Mouse (Mus musculus) stomach, embryonic 14.5 days (tissue): Measurements from ENCODE around the gene Kbtbd12. TPM values are rescaled to one million over a fixed set of nuclear protein-coding genes. Genes with fewer than 3 reads are reported as not detected.

Experiments
- ATAC-seq: fragments of 200-750 bp; cut with Nextera tagmentation; 2 replicates; pipeline ENCODE4 v1.8.0; 2017; ENCODE audit warnings: low read depth, moderate TSS enrichment; ENCODE audit not compliant: insufficient number of reproducible peaks, insufficient read depth, low FRiP score
- H3K27ac ChIP-seq: fragments of 300-500 bp; sonication (generic); 2 replicates; pipeline ENCODE4 v1.5.1; 2014; ENCODE audit warnings: mild to moderate bottlenecking, low read length, moderate library complexity, mixed read lengths
- H3K27me3 ChIP-seq: fragments of 300-500 bp; sonication (generic); 2 replicates; pipeline ENCODE4 v1.6.1; 2014; ENCODE audit warnings: low read length, control low read depth, mixed read lengths; ENCODE audit not compliant: control insufficient read depth, insufficient read depth
- H3K36me3 ChIP-seq: fragments of 300-500 bp; sonication (generic); 2 replicates; pipeline ENCODE4 v1.6.1; 2014; ENCODE audit warnings: mild to moderate bottlenecking, control low read depth, low read length, moderate library complexity, mixed read lengths; ENCODE audit not compliant: control insufficient read depth, insufficient read depth
- H3K4me1 ChIP-seq: fragments of 300-500 bp; sonication (generic); 2 replicates; pipeline ENCODE4 v1.6.1; 2014; ENCODE audit warnings: low read length, control low read depth, mixed read lengths; ENCODE audit not compliant: control insufficient read depth, insufficient read depth
- H3K4me2 ChIP-seq: fragments of 300-500 bp; sonication (generic); replicated peaks from 2 replicates; pipeline ENCODE4 v1.6.1; 2014; ENCODE audit warnings: low read depth, low read length, control low read depth
- H3K4me3 ChIP-seq: fragments of 300-500 bp; sonication (generic); 2 replicates; pipeline ENCODE4 v1.5.1; 2014; ENCODE audit warnings: low read depth, low read length, control low read depth
- H3K9ac ChIP-seq: fragments of 300-500 bp; sonication (generic); replicated peaks from 2 replicates; pipeline ENCODE4 v1.6.1; 2014; ENCODE audit warnings: low read depth, mild to moderate bottlenecking, control low read depth, low read length, moderate library complexity, mixed read lengths
- H3K9me3 ChIP-seq: fragments of 300-500 bp; sonication (generic); 2 replicates; pipeline ENCODE4 v1.6.1; 2016; ENCODE audit warnings: low read depth, low read length, control low read depth; ENCODE audit not compliant: control insufficient read depth
- WGBS: fragments of 180-500 bp; shearing (Covaris S2); extraction: QIAGEN DNeasy Blood & Tissue Kit; methylation state at CpG from one replicate; pipeline ENCODE4 v1.1.7; 2014; 5-methylcytosine and 5-hydroxymethylcytosine counted together
- polyA plus RNA-seq: library from polyadenylated mRNA; unstranded; fragments of >200 nt; fragmentation: Nextera tagmentation; extraction: Ambion mirVana; gene quantifications from 2 replicates; pipeline ENCODE4 v1.2.1, GENCODE M21; 2014

Kbtbd12 gene
- polyA plus RNA-seq, 1 experiment from 2014 or later = not detected

DNA sequence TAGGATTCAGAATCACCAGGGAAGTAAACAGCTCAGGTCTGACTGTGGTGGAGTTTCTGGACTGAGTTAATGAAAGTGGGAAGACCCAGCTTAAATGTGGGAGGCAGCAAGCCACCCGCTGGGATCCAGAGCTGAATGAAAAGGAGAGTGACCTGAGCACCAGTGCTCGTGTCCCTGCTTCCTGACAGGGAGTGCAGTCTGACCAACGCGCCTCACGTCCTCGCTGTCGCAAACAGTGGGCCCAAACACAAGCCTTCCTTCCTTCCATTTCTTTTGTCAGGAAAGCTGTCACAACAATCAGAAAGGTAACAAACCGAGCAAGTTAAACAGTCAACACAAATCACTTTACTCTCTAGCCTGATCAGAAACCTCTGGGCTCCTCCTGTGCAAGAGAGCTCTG lies 121.8 kb downstream of the Kbtbd12 start:
- Histone ChIP-seq H3K36me3 (peaks cover 47% of the 10 kb centered on the region), H3K4me1 (peaks cover 5% of the 10 kb centered on the region; the same call in 1 of the 2 replicates), H3K27me3 (no peaks in the 10 kb centered on the region), H3K9ac (no peak overlapping the region), H3K27ac (no peak overlapping the region), H3K4me2 (no peak overlapping the region), H3K4me3 (no peak overlapping the region), H3K9me3 (no peaks in the 10 kb centered on the region)
- WGBS = 86% methylated on average over 8 of the region's 8 CpGs
- ATAC-seq = no peak

DNA sequence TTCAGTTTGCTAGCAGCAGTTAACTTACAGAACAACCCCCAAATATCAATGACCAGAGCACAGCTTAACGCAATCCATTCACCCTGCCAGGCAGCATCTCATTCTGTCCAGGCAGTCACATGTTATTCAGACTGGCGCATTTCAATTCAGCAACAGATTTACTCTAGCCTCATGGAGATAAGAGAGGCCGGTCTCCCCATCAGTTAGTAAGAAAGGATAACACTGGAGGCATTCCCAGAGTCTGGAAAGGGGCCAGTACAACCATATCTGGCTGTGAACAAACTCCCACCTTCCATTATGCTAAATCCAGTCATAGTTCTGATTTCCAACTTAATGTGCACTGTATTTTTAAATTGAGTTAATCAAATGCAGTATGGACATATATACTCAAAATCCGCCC lies 123.2 kb downstream of the Kbtbd12 start:
- H3K4me3 ChIP-seq = no peak overlapping the region
- no peak overlapping the region for H3K27ac ChIP-seq
- no peak overlapping the region for H3K9ac ChIP-seq
- no peak for ATAC-seq
- no peak overlapping the region for H3K4me2 ChIP-seq
- peaks cover 62% of the 10 kb centered on the region for H3K36me3 ChIP-seq
- no peaks in the 10 kb centered on the region for H3K9me3 ChIP-seq
- H3K27me3 ChIP-seq = no peaks in the 10 kb centered on the region
- WGBS = 80% methylated on average over 4 of the region's 4 CpGs
- H3K4me1 ChIP-seq = peaks cover 5% of the 10 kb centered on the region; the same call in 1 of the 2 replicates

DNA sequence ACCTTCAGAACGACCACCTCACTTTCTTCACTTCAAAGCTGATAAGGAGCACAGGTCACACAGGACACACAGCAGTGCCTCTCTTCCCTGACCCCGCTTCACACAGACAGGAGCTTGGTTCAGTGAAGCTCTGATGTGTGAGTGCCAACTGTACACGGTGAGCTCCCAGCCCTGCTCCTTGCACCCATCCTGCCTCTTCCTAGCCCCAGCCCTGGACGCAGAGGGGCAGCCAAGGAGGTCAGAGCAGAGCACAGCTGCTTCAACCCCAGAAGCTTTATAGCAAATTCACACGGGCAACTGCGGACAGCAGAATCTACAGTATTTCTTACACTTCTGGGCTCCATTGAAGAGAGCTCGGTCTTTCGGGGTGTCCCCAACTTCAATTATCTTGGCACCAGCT lies 123.8 kb downstream of the Kbtbd12 start:
- Histone ChIP-seq H3K4me2 (no peak overlapping the region), H3K4me1 (peaks cover 5% of the 10 kb centered on the region; the same call in 1 of the 2 replicates), H3K27me3 (no peaks in the 10 kb centered on the region), H3K4me3 (no peak overlapping the region), H3K36me3 (peaks cover 64% of the 10 kb centered on the region), H3K9me3 (no peaks in the 10 kb centered on the region), H3K27ac (no peak overlapping the region), H3K9ac (no peak overlapping the region)
- WGBS = 90% methylated on average over 8 of the region's 8 CpGs
- ATAC-seq = no peak

DNA sequence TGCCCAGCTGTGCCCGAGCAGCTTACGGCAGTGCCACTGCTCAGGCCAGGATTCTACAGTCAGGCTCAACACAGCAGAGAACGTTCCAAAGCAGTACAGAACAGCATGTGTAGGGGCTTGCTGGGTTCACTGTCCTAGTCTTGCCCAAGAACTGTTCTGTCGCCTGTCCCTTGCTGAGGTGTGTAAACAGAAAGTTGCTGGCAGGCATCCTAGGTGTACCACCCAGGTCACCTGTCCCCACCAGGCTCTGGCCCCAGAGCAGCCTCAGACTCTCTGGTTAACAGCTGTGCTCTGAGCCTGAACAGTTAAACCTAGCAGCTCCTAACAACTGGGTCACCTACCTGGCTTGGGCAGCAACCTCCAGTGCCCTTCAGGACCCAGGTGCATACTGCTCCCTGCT lies 134.7 kb downstream of the Kbtbd12 start:
- peaks cover 51% of the 10 kb centered on the region for H3K36me3 ChIP-seq
- no peak overlapping the region for H3K27ac ChIP-seq
- H3K9ac ChIP-seq = no peak overlapping the region
- H3K27me3 ChIP-seq = no peaks in the 10 kb centered on the region
- 0 out of 2 replicates have a peak, but pooled peaks cover 3% of the 10 kb centered on the region for H3K4me1 ChIP-seq
- no peak overlapping the region for H3K4me2 ChIP-seq
- H3K4me3 ChIP-seq = no peak overlapping the region
- ATAC-seq = no peak
- 89% methylated on average over 4 of the region's 4 CpGs for WGBS
- H3K9me3 ChIP-seq = no peaks in the 10 kb centered on the region

DNA sequence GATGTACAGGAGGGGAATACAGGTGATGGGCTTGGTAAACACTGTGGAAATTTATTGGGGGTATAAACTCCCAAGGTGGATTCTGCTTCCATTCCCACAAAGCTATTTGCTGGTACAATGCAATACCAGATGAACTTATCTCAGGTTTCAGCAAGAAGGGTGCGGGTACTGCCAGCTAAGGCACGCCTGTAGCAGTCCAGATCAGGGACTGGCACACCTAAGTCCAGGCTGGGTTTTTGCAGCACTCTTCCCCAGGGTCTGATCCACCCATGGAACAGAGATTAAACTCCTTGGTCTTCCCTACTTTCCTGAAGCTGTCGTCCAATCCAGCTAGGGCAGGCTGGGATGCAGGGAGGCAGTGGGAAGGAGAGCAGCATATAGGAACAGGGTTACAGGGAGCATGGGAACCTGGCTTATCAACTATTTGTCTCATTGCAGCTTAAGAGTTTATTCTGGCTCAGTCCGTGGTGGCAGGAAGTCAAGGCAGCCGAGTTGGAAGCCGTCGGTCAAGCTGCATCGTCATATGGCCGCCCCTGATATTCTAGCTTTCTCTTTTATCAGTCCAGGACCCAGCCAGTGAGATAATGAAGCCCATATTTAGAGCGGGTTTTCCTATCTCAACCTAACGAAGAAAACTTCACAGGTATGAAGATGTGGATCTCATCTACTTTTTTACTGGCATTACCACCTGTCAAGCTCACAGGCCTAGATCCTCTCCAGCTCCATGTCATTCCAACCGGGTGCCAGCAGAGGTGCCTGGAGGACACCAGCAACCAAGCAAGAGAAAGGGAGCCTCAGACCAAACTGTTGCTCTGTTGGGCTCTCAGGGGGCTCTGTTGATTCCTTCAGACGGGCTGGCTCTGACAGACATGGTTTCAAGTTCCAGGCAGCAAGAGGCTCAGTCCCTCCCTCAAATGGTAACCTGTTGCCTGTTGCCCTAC lies 135.4 kb downstream of the Kbtbd12 start:
- 71% methylated on average over 13 of the region's 13 CpGs for whole genome bisulfite sequencing
- Histone ChIP-seq H3K4me3 (no peak overlapping the region), H3K36me3 (peaks cover 46% of the 10 kb centered on the region), H3K4me2 (no peak overlapping the region), H3K9ac (no peak overlapping the region), H3K27ac (no peak overlapping the region), H3K27me3 (no peaks in the 10 kb centered on the region), H3K9me3 (no peaks in the 10 kb centered on the region), H3K4me1 (0 out of 2 replicates have a peak, but pooled peaks cover 3% of the 10 kb centered on the region)
- ATAC-seq = no peak

DNA sequence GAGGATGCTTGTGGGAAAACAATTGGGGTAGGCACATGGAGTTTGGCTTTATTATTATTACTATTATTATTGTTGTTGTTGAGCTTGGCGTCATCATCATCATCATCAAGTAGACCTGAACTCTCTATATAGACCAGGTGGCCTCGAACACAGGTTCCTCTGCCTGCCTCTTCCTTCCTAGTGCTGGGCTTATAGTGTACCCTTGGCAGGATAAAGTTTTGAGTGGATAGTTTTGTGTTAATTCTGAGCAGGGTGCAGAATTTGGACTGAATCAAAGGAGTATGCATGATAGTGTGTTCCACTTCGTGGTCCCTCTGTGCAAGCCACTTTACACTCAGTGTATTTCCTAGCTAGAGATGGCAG lies 137.4 kb downstream of the Kbtbd12 start:
- Histone ChIP-seq H3K9me3 (no peaks in the 10 kb centered on the region), H3K4me2 (peak overlapping the region; percentile 80), H3K4me3 (peak overlapping the region; percentile 47), H3K9ac (no peak overlapping the region), H3K27me3 (no peaks in the 10 kb centered on the region), H3K27ac (no peak overlapping the region), H3K36me3 (peaks cover 35% of the 10 kb centered on the region), H3K4me1 (0 out of 2 replicates have a peak, but pooled peaks cover 3% of the 10 kb centered on the region)
- WGBS = 10% methylated on average over 3 of the region's 3 CpGs
- no peak for ATAC-seq

DNA sequence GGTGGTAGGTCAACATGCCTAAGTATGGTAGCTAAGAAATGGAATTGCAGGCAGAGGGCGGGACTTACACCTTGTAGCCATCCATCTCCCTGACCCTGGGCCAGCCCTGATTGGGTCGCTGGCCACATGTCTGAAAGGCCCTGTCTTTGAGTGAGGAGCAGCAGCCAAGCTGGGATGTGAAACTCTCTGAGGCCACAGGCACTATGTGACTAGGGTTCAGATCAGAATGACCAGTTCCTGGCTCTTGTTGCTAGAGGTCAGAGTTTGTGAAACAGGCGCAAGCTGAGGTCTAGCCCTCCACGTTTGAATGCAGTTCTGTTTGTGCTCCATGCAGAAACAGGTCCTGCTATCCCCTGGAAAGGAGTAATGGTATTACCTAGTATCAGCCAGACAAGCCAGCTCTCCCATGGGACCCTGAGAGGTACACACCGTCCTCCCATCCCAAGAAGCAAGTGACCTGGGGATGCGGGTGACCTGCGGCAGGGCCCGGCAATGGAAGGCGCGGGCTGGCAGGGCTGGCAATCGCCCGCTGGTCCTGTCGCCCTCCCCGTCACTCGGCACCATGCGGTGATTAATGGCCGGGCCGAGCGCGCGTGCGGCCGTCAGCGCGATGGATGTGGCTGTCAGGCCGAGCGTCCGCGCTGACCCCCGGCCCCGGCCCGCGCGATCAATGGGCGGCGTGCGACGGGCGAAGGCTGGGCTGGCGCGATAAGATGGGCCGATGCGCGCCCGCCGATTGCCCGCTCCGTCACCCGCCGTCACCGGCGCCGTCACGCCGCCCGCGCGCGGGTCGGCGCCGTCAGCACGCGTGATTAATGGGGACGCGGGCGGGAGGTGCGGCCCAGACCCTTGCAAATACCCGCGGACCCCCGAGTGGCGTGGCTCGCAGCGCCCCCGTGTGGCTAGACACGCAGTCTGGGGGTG lies 138.0 kb downstream of the Kbtbd12 start:
- Histone ChIP-seq H3K4me1 (0 out of 2 replicates have a peak, but pooled peaks cover 3% of the 10 kb centered on the region), H3K4me3 (peak overlapping the region; percentile 47), H3K27me3 (no peaks in the 10 kb centered on the region), H3K9ac (peak overlapping the region; percentile 47), H3K36me3 (peaks cover 29% of the 10 kb centered on the region), H3K4me2 (peak overlapping the region; percentile 80), H3K9me3 (no peaks in the 10 kb centered on the region), H3K27ac (no peak overlapping the region)
- 3% methylated on average over 76 of the region's 76 CpGs for WGBS
- peak; percentile 51; the same call in 1 of the 2 replicates for ATAC-seq
